Mouse (Mus musculus) spleen, postnatal 4 days (tissue): ENCODE results near the gene Atmin.

Source experiments
- DNase-seq, 2 experiments: peaks; one replicate each; pipeline ENCODE4 v3.0.0; 2022; ENCODE audit warnings: low spot score in 2 of 2

Gene Atmin

GRCm38 (mm10) chr8:116943161-116943554 is at the start of gene Atmin:
TSS of gene Atmin (plus strand) at chr8:116943393.
- peak; percentile 88 to 96 for DNase-seq

GRCm38 (mm10) chr8:116893938-116894337 is 49.3 kb upstream of the Atmin start:
- DNase-seq: no peak

- DNase-seq: no peak
Measured at GRCm38 (mm10) chr8:116895521-116895920, 47.7 kb upstream of the Atmin start.

- no peak for DNase-seq
Measured at GRCm38 (mm10) chr8:116904736-116905135, 38.5 kb upstream of the Atmin start.

- no peak for DNase-seq
Measured at GRCm38 (mm10) chr8:116905252-116905651, 37.9 kb upstream of the Atmin start.

- no peak for DNase-seq
Measured at GRCm38 (mm10) chr8:116905836-116906235, 37.4 kb upstream of the Atmin start.

GRCm38 (mm10) chr8:116921005-116921336 is 22.2 kb upstream of the Atmin start:
- DNase-seq: peak in 1 of 2 experiments; percentile 66

GRCm38 (mm10) chr8:116921337-116922059 is 21.7 kb upstream of the Atmin start, which contains the start of the genes Cmc2 and Cenpn:
TSS of gene Cmc2 (minus strand) at chr8:116921455.
TSS of gene Cenpn (plus strand) at chr8:116921730.
- peak; percentile 92 to 97 for DNase-seq

GRCm38 (mm10) chr8:116922060-116922757 is 21.0 kb upstream of the Atmin start:
- DNase-seq: no peak

GRCm38 (mm10) chr8:116923526-116923925 is 19.7 kb upstream of the Atmin start:
- no peak for DNase-seq

- peak; percentile 63 to 86 for DNase-seq
Measured at GRCm38 (mm10) chr8:116927880-116928279, 15.3 kb upstream of the Atmin start.

- DNase-seq: no peak
Measured at GRCm38 (mm10) chr8:116928588-116928987, 14.6 kb upstream of the Atmin start.

- DNase-seq: no peak
Measured at GRCm38 (mm10) chr8:116934976-116935375, 8.2 kb upstream of the Atmin start.

GRCm38 (mm10) chr8:116935506-116935905 is 7.7 kb upstream of the Atmin start:
- DNase-seq: no peak

- no peak for DNase-seq
Measured at GRCm38 (mm10) chr8:116942284-116943058, 722 bp upstream of the Atmin start.

- DNase-seq: peak; percentile 35 to 75
Measured at GRCm38 (mm10) chr8:116943555-116944384, 577 bp downstream of the Atmin start.

GRCm38 (mm10) chr8:116944385-116944696 is 1.1 kb downstream of the Atmin start:
- DNase-seq: no peak

- no peak for DNase-seq
Measured at GRCm38 (mm10) chr8:116945169-116945910, 2.1 kb downstream of the Atmin start.

GRCm38 (mm10) chr8:116946268-116946838 is 3.2 kb downstream of the Atmin start:
- no peak for DNase-seq

GRCm38 (mm10) chr8:116946851-116947250 is 3.7 kb downstream of the Atmin start:
- DNase-seq: no peak

- no peak for DNase-seq
Measured at GRCm38 (mm10) chr8:116947589-116947988, 4.4 kb downstream of the Atmin start.
